Mouse (Mus musculus) kidney, embryonic 16.5 days (tissue): Measurements from ENCODE around the gene Rfx4. TPM values are rescaled to one million over a fixed set of nuclear protein-coding genes. Genes with fewer than 3 reads are reported as not detected.
A peak's percentile ranks its signal among the peaks of the same experiment; 100 is the strongest.

ENCODE experiments used
- ATAC-seq: fragments of 200-750 bp; cut with Nextera tagmentation; 2 replicates; pipeline ENCODE4 v1.8.0; 2017; ENCODE audit warnings: moderate TSS enrichment; ENCODE audit not compliant: low FRiP score, low TSS enrichment
- H3K27ac ChIP-seq: fragments of 300-500 bp; sonication (generic); 2 replicates; pipeline ENCODE4 v1.5.1; 2014; ENCODE audit warnings: low read length
- H3K27me3 ChIP-seq: fragments of 300-500 bp; sonication (generic); 2 replicates; pipeline ENCODE4 v1.6.1; 2014; ENCODE audit warnings: low read length, control low read depth, mixed read lengths; ENCODE audit not compliant: insufficient read depth
- H3K36me3 ChIP-seq: fragments of 300-500 bp; sonication (generic); 2 replicates; pipeline ENCODE4 v1.6.1; 2014; ENCODE audit warnings: low read length, control low read depth, mixed read lengths; ENCODE audit not compliant: insufficient read depth
- H3K4me1 ChIP-seq: fragments of 300-500 bp; sonication (generic); 2 replicates; pipeline ENCODE4 v1.6.1; 2014; ENCODE audit warnings: low read length, control low read depth, mixed read lengths; ENCODE audit not compliant: insufficient read depth
- H3K4me2 ChIP-seq: fragments of 300-500 bp; sonication (generic); replicated peaks from 2 replicates; pipeline ENCODE4 v1.6.1; 2014; ENCODE audit warnings: low read depth, low read length
- H3K4me3 ChIP-seq: fragments of 300-500 bp; sonication (generic); 2 replicates; pipeline ENCODE4 v1.5.1; 2014; ENCODE audit warnings: mild to moderate bottlenecking, low read length
- H3K9ac ChIP-seq: fragments of 300-500 bp; sonication (generic); replicated peaks from 2 replicates; pipeline ENCODE4 v1.6.1; 2014; ENCODE audit warnings: low read length
- H3K9me3 ChIP-seq: fragments of 300-500 bp; sonication (generic); 2 replicates; pipeline ENCODE4 v1.6.1; 2016; ENCODE audit warnings: low read length, control low read depth
- WGBS: fragments of 180-500 bp; shearing (Covaris S2); extraction: QIAGEN DNeasy Blood & Tissue Kit; methylation state at CpG from one replicate; pipeline ENCODE4 v1.1.7; 2014; 5-methylcytosine and 5-hydroxymethylcytosine counted together
- polyA plus RNA-seq: library from polyadenylated mRNA; unstranded; fragments of >200 nt; fragmentation: Nextera tagmentation; extraction: Ambion mirVana; gene quantifications from 2 replicates; pipeline ENCODE4 v1.2.1, GENCODE M21; 2015

The Rfx4 gene
- polyA plus RNA-seq, 1 experiment from 2014 or later = 0.20 TPM

DNA sequence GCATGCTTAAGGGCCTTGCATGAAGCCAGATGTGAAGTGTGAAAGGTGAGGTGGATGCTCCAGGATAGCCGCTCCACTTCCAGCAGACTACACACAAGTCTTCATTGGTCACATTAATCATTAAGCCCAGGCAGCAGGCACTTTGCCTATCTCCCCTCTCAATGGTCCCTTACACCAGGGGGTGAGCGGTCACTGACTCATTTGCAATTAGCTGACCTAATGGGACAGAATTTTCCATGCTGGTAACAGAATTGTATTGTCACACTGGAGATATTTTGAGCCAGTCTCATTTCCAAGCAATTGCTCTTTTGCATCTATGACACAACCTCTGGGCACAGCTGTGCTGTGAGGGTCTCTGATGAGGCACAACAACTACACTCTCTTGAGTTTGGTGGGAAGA is 146.4 kb downstream of the Rfx4 start:
- Histone ChIP-seq H3K36me3 (no peaks in the 10 kb centered on the region), H3K9me3 (no peaks in the 10 kb centered on the region), H3K4me2 (no peak overlapping the region), H3K27ac (no peak overlapping the region), H3K27me3 (no peaks in the 10 kb centered on the region), H3K4me1 (peaks cover 11% of the 10 kb centered on the region), H3K9ac (no peak overlapping the region), H3K4me3 (no peak overlapping the region)
- peak; percentile 64; the same call in 1 of the 2 replicates for ATAC-seq
- WGBS = 58% methylated on average over 2 of the region's 2 CpGs

DNA sequence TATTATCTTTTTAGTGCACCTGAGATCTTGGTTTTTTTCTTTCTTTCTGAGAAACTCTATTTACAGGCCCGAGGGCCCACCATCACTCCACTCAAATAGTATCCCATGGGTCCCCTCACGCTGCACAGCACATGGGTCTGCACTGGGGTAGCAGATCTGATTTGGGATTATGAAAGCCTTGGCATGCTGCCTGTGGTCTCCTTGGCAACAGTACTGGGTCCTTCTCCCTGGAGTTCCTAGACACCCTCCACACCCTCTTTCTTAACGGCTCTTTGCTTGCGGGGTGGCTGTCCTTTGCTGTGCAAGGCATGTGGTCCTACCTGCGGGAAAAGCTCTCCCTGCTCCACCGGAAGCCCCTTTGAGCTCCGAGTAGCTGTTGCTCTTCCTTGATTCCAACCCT is 147.4 kb downstream of the Rfx4 start:
- Histone ChIP-seq H3K4me3 (no peak overlapping the region), H3K36me3 (no peaks in the 10 kb centered on the region)

DNA sequence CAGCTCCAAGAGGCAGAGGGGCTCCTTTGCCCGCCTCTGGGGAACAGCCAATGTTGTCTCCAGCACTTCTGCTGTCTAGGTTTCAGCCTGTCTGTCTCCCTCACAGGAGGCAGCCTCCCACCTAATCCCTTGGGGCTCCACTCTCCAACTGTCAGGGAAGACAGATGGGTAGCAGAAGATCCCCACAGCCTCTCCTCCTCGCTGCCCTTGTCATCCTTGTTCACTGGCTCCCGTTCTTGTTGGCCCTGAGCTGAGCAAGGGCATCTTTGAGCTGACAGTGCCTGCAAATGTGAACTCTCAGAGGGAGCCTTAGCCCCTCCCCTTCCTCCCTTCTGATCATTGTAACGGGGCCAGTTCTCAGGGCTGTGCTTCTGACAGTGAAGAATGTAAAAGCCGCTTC is 147.9 kb downstream of the Rfx4 start:
- no peaks in the 10 kb centered on the region for H3K9me3 ChIP-seq
- H3K27ac ChIP-seq = no peak overlapping the region
- 0 out of 2 replicates have a peak overlapping the region, but pooled peaks have one; percentile 8 for H3K4me3 ChIP-seq
- 0 out of 2 replicates have a peak overlapping the region, but pooled peaks have one; percentile 27 for H3K9ac ChIP-seq
- H3K36me3 ChIP-seq = no peaks in the 10 kb centered on the region
- no peaks in the 10 kb centered on the region for H3K27me3 ChIP-seq
- peak; percentile 64 for ATAC-seq
- H3K4me2 ChIP-seq = peak overlapping the region; percentile 41
- H3K4me1 ChIP-seq = peaks cover 11% of the 10 kb centered on the region
- WGBS = 4% methylated on average over 5 of the region's 5 CpGs

More for the DNA sequence above, 147.4 kb downstream of the Rfx4 start:
- 42% methylated on average over 7 of the region's 7 CpGs for whole genome bisulfite sequencing
- Histone ChIP-seq H3K4me1 (peaks cover 11% of the 10 kb centered on the region), H3K27ac (no peak overlapping the region), H3K9ac (0 out of 2 replicates have a peak overlapping the region, but pooled peaks have one; percentile 27), H3K9me3 (no peaks in the 10 kb centered on the region), H3K27me3 (no peaks in the 10 kb centered on the region), H3K4me2 (peak overlapping the region; percentile 41)
- ATAC-seq = 0 out of 2 replicates have a peak, but pooled peaks have one; percentile 16

DNA sequence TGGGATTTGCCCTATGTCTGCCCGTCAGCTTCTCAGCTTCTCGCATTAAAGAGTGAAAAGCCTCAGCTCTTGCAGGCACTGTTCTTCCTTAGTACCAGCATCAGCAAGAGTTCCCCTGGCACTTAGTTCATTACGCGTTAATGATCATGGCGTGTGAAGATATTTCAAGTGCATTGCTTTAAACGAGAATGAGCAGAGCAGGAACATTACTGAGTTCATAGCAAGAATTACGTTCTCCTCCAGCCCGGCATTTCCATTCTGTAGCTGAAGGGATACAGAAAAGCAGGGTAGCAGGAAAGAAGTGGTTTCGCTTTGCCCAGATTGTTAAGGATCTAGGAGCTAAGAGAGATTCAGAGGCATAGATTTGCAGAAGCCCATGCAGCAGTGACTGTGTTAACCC is 151.0 kb downstream of the Rfx4 start:
- no peak overlapping the region for H3K4me3 ChIP-seq
- ATAC-seq = no peak
- no peak overlapping the region for H3K27ac ChIP-seq
- no peaks in the 10 kb centered on the region for H3K36me3 ChIP-seq
- peaks cover 15% of the 10 kb centered on the region for H3K4me1 ChIP-seq
- H3K4me2 ChIP-seq = no peak overlapping the region
- no peaks in the 10 kb centered on the region for H3K27me3 ChIP-seq
- 81% methylated on average over 9 of the region's 9 CpGs for WGBS
- H3K9me3 ChIP-seq = no peaks in the 10 kb centered on the region
- no peak overlapping the region for H3K9ac ChIP-seq

DNA sequence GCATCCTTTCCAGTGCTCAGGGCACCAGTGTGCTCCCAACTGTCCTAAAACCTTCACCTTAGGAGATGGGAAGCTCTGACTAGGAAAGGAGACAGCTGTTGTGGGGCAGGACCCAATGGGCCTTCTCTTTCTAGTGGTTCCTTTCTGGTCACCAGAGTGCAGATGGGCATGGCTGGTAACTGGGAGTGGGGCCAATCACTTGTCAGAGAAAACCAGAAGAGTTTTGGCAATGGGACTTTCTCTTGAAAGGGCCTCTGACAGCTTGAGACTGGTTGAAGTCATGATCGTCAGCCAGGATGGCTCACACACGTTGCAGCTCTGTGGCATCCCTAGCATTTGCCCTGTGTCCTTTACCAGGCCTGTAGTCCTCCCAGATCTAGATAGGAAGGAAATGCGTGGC is 152.1 kb downstream of the Rfx4 start:
- H3K36me3 ChIP-seq = no peaks in the 10 kb centered on the region
- WGBS = 87% methylated on average over 3 of the region's 3 CpGs
- no peak overlapping the region for H3K9ac ChIP-seq
- H3K4me1 ChIP-seq = peaks cover 15% of the 10 kb centered on the region
- no peaks in the 10 kb centered on the region for H3K9me3 ChIP-seq
- no peak overlapping the region for H3K4me3 ChIP-seq
- ATAC-seq = no peak
- no peak overlapping the region for H3K4me2 ChIP-seq
- no peak overlapping the region for H3K27ac ChIP-seq
- H3K27me3 ChIP-seq = no peaks in the 10 kb centered on the region

DNA sequence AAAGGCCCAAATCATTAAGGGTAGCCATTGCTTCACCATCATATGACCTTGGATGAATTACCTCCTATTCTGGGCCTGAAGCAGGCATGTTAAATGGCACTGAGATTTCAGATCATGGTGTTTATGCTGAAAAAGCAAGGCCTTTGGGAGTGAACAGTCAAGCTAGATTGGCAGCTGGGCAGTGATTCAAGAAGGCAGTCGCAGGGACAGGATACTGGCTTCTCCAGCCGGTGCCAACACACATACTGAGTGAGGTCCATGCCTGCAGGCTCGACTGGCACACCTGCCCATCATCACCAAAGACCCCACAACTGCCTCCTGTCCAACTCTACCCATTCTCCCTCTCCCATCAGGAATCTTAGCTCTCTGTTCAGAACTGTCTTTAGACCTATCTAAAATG is 152.6 kb downstream of the Rfx4 start:
- Histone ChIP-seq H3K36me3 (no peaks in the 10 kb centered on the region), H3K27me3 (no peaks in the 10 kb centered on the region), H3K27ac (no peak overlapping the region), H3K4me1 (peaks cover 11% of the 10 kb centered on the region), H3K4me3 (no peak overlapping the region), H3K9me3 (no peaks in the 10 kb centered on the region), H3K4me2 (no peak overlapping the region), H3K9ac (no peak overlapping the region)
- WGBS = 87% methylated on average over 3 of the region's 3 CpGs
- no peak for ATAC-seq

DNA sequence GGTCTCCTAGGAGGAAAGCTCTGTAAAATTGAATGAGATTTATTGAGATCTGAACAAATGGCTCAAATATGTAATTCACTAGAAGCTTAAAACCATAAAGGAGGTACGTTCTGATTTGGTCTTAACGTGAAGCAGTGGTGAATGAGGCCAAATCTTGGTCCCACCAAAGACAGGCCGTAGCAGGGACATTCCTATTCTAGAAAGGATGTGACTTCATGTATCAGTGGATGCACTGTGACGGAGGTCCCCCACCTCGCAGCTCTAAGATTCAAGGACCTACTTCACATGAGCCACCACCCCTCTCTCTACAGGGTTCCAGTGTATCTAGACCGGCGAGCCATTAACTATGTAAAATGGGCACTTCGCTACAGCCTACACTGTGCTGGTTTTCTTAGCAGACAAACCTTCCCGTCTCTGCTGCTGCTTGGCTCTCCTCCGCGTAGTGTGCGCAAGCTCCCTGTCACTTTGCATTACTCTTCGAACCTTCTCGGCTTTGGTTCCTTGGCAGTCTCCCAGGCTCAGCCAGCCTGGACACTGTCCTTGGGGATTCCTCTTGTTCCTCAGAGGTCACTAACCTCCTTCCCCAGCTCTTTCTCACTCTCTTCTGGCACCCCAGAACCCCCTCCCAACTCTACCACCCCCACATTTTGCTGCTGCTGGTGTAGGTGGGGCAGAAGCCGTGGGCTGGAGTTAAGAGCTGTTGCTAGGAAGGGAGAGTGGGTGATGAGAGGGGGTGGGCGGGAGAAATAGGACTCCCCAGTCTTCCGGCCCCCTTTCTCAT is 153.3 kb downstream of the Rfx4 start:
- Histone ChIP-seq H3K4me1 (peaks cover 4% of the 10 kb centered on the region), H3K27ac (no peak overlapping the region), H3K27me3 (no peaks in the 10 kb centered on the region), H3K36me3 (no peaks in the 10 kb centered on the region), H3K9me3 (no peaks in the 10 kb centered on the region), H3K4me3 (no peak overlapping the region), H3K4me2 (no peak overlapping the region), H3K9ac (no peak overlapping the region)
- ATAC-seq = no peak
- WGBS = 74% methylated on average over 17 of the region's 17 CpGs

DNA sequence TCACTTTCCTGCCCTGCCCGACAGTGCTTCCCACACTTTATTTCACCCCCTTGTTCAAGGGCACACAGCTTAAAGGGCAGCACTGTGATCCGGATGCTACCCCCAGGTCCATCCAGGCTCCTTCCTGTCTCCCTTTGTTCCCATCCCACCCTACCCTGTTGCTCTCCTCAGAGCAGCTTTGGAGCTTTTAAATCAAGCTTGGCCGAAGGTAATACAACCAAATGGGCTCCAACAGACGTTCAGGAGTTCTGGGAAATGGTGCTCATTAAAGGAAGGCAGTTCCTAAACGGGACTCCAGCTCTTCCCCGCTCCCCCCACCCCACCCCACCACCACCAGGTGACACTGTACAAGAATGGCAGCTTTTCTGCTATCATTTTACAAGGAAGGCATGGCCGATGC is 154.3 kb downstream of the Rfx4 start:
- H3K27me3 ChIP-seq = no peaks in the 10 kb centered on the region
- H3K36me3 ChIP-seq = no peaks in the 10 kb centered on the region
- peaks cover 4% of the 10 kb centered on the region; the same call in 1 of the 2 replicates for H3K4me1 ChIP-seq
- H3K27ac ChIP-seq = no peak overlapping the region
- 35% methylated on average over 7 of the region's 7 CpGs for WGBS
- ATAC-seq = no peak
- no peaks in the 10 kb centered on the region for H3K9me3 ChIP-seq
- no peak overlapping the region for H3K9ac ChIP-seq
- no peak overlapping the region for H3K4me2 ChIP-seq
- H3K4me3 ChIP-seq = no peak overlapping the region

DNA sequence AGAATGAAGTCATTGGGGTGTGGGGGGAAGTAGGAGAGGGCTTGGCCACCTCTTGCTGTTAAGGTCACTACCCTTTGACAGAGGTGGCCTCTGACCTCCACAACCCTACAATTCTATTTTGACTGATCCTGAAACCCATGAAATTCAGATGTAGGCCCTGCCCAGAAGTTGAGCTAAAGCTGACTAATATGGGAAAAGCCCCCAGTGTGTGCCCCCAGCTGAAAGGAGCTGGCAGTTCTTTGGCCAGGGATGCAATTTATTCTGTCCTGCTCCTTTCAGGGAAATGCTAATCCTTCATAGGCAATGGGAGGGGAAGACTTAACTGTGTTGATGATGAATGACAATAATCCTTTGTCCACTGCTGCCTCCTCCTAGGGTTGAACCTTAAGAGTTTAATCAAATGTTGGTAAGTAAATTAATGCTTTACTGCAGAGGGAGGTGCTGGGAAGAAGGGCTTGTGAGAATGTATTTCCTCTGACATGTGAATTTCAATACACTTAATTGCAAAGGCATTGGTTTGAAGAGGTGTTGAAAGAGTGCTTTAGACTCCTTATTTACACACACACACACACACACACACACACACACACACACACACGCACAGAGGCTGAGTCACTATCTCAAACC is 155.0 kb downstream of the Rfx4 start:
- ATAC-seq = no peak
- 73% methylated on average over 1 of the region's 1 CpGs for WGBS
- Histone ChIP-seq H3K9me3 (no peaks in the 10 kb centered on the region), H3K27me3 (no peaks in the 10 kb centered on the region), H3K36me3 (no peaks in the 10 kb centered on the region), H3K4me3 (no peak overlapping the region), H3K9ac (no peak overlapping the region), H3K4me2 (no peak overlapping the region), H3K27ac (no peak overlapping the region), H3K4me1 (peaks cover 4% of the 10 kb centered on the region; the same call in 1 of the 2 replicates)

DNA sequence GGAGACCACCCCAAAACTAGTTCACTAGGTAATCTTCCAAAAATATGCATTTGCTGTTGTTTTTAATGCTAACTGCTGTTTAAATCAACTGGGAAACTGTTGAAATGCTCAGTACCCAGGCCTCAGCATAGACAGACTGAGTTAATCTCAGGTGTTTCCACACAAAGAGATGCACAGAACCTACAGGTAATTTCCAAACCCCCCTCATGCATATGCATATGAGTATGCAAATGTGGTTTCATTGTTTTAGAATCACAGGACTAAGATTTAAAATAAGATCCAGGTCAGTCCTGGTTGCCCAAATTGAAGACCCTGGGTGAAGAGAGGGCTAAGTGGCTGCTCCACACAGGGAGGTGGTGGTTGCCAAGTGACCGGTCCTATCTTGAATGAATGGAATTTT is 157.3 kb downstream of the Rfx4 start:
- H3K4me2 ChIP-seq = no peak overlapping the region
- no peak overlapping the region for H3K9ac ChIP-seq
- no peaks in the 10 kb centered on the region for H3K9me3 ChIP-seq
- no peaks in the 10 kb centered on the region for H3K36me3 ChIP-seq
- no peak overlapping the region for H3K27ac ChIP-seq
- no peak overlapping the region for H3K4me3 ChIP-seq
- WGBS = 88% methylated on average over 1 of the region's 1 CpGs
- peaks cover 6% of the 10 kb centered on the region for H3K4me1 ChIP-seq
- H3K27me3 ChIP-seq = no peaks in the 10 kb centered on the region
- no peak for ATAC-seq
